Mouse (Mus musculus): ENCODE results near the gene Guk1. TPM values are rescaled to one million over a fixed set of nuclear protein-coding genes. Genes with fewer than 3 reads are reported as not detected.

Guk1 gene
- 81.0 TPM for polyA plus RNA-seq (2012; fragmentation: generic; extraction: Trizol)
- long read RNA-seq, experiment 1, transcript Guk1-204 (8 exons, 1,078 nt): major isoform, 77 of 90 reads
- long read RNA-seq, experiment 1, partial matches to known transcripts: 7 of 90 reads
- long read RNA-seq, experiment 1, other reads (novel, unspliced or antisense): 2 of 90 reads
- long read RNA-seq, experiment 2, transcript Guk1-204 (8 exons, 1,078 nt): major isoform, 39 of 48 reads
- long read RNA-seq, experiment 2, partial matches to known transcripts: 3 of 48 reads
- long read RNA-seq, experiment 2, other reads (novel, unspliced or antisense): 6 of 48 reads

DNA sequence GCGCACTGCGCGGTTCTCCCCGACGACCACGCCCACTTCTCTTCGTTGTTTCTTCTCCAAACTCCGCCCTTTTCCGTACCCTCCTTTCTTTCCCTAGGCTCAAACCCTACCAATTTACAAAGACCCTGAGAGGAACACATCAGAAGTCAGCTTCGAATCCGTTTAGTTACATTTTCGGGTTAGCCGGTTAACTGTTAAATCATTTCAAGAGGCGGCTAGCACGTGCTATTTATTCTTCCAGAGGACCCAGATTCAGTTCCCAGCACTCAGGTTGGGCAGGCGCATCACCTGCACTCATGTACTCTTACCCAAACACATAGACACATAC, at the start of gene Guk1:
Guk1 (minus strand) TSS at position 154 of the 328 bp plus-strand sequence.
- no peaks in the 10 kb centered on the region for H3K36me3 ChIP-seq (ENCODE audit: control insufficient read depth, insufficient read depth)
- H3K27me3 ChIP-seq (ENCODE audit: control insufficient read depth, insufficient read depth, insufficient read length): peaks cover 3% of the 10 kb centered on the region
- H3K79me2 ChIP-seq (ENCODE audit: control insufficient read depth, insufficient read depth): peaks cover 24% of the 10 kb centered on the region
- peak within 1 kb of the TSS; percentile 51 for H3K4me3 ChIP-seq (ENCODE audit: insufficient read depth, poor library complexity, severe bottlenecking)
- TF ChIP-seq MYOG (IDR thresholded peaks at IDR 0.05; ENCODE audit: control insufficient read depth, extremely low read depth, insufficient read length) (no peak), USF1 (IDR thresholded peaks at IDR 0.05; ENCODE audit: low read depth) (no peak), FOSL1 (IDR thresholded peaks at IDR 0.05; ENCODE audit: insufficient read depth, low read length, poor library complexity, severe bottlenecking) (no peak)
- H3ac ChIP-seq (ENCODE audit: control insufficient read depth, insufficient read length, low read depth): peak within 1 kb of the TSS; percentile 92
- H3K79me3 ChIP-seq (ENCODE audit: low read depth): peaks cover 2% of the 10 kb centered on the region

DNA sequence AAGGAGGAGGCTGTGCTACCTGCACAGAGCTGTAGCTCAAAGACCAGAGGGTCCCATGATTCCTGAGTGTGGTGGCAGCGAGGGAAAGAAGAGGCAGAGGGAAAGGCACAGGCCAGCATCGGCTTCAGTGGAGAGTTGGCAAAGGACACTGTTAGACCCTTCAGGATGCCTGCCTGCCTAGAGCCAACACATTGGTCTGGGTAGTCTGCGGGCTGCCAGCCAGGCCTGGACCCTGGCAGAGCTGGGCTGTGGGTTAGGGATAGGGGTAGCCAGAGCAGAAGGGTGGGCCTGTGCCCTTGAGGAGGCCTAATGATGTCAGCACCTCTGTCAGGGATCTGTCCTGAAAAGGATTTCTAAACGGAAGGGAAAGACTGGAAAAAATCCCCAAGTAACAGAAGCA, 47.8 kb upstream of the Guk1 start:
- no peak overlapping the region for H3ac ChIP-seq (ENCODE audit: control insufficient read depth, insufficient read length, low read depth)
- H3K36me3 ChIP-seq (ENCODE audit: control insufficient read depth, insufficient read depth): no peaks in the 10 kb centered on the region
- no peaks in the 10 kb centered on the region for H3K79me2 ChIP-seq (ENCODE audit: control insufficient read depth, insufficient read depth)
- H3K27me3 ChIP-seq (ENCODE audit: control insufficient read depth, insufficient read depth, insufficient read length): peaks cover 69% of the 10 kb centered on the region
- no peak overlapping the region for H3K4me3 ChIP-seq (ENCODE audit: insufficient read depth, poor library complexity, severe bottlenecking)
- TF ChIP-seq USF1 (IDR thresholded peaks at IDR 0.05; ENCODE audit: low read depth) (no peak), MAX (IDR thresholded peaks at IDR 0.05) (no peak), CTCF (IDR thresholded peaks at IDR 0.05; ENCODE audit: control insufficient read depth, insufficient read depth, insufficient read length) (no peak), CEBPB (IDR thresholded peaks at IDR 0.05; ENCODE audit: low read depth) (no peak), MYOD1 (IDR thresholded peaks at IDR 0.05; ENCODE audit: control insufficient read depth, insufficient read length, low read depth) (no peak)
- no peaks in the 10 kb centered on the region for H3K79me3 ChIP-seq (ENCODE audit: low read depth)

DNA sequence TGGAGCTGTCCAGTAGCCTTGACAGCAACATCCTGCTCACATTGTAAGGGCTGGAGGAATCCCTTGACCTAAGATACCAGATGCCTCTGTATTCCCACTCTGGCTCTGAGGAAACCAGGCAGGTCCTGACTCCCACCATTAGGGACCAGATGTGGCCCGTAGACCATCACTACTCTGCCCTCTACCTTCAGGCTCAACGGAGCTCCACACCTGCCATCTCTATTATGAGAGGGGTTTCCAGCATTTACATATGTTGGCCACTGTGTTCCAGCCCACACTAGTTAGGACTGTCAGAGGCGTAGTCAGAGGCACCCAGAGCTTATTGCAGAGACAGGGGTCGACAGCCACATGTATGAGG, 47.4 kb upstream of the Guk1 start:
- Histone ChIP-seq H3K36me3 (ENCODE audit: control insufficient read depth, insufficient read depth) (no peaks in the 10 kb centered on the region), H3K79me3 (ENCODE audit: low read depth) (no peaks in the 10 kb centered on the region), H3K79me2 (ENCODE audit: control insufficient read depth, insufficient read depth) (no peaks in the 10 kb centered on the region), H3ac (ENCODE audit: control insufficient read depth, insufficient read length, low read depth) (no peak overlapping the region), H3K4me3 (ENCODE audit: insufficient read depth, poor library complexity, severe bottlenecking) (no peak overlapping the region), H3K27me3 (ENCODE audit: control insufficient read depth, insufficient read depth, insufficient read length) (peaks cover 65% of the 10 kb centered on the region)
- TF ChIP-seq MYOD1 (IDR thresholded peaks at IDR 0.05; ENCODE audit: control insufficient read depth, insufficient read length, low read depth) (no peak), FOSL1 (IDR thresholded peaks at IDR 0.05; ENCODE audit: insufficient read depth, low read length, poor library complexity, severe bottlenecking) (no peak), CTCF (IDR thresholded peaks at IDR 0.05; ENCODE audit: control insufficient read depth, insufficient read depth, insufficient read length) (no peak), MYOG (IDR thresholded peaks at IDR 0.05; ENCODE audit: control insufficient read depth, extremely low read depth, insufficient read length) (no peak), MAX (IDR thresholded peaks at IDR 0.05) (no peak), USF1 (IDR thresholded peaks at IDR 0.05; ENCODE audit: low read depth) (no peak), CEBPB (IDR thresholded peaks at IDR 0.05; ENCODE audit: low read depth) (no peak)

DNA sequence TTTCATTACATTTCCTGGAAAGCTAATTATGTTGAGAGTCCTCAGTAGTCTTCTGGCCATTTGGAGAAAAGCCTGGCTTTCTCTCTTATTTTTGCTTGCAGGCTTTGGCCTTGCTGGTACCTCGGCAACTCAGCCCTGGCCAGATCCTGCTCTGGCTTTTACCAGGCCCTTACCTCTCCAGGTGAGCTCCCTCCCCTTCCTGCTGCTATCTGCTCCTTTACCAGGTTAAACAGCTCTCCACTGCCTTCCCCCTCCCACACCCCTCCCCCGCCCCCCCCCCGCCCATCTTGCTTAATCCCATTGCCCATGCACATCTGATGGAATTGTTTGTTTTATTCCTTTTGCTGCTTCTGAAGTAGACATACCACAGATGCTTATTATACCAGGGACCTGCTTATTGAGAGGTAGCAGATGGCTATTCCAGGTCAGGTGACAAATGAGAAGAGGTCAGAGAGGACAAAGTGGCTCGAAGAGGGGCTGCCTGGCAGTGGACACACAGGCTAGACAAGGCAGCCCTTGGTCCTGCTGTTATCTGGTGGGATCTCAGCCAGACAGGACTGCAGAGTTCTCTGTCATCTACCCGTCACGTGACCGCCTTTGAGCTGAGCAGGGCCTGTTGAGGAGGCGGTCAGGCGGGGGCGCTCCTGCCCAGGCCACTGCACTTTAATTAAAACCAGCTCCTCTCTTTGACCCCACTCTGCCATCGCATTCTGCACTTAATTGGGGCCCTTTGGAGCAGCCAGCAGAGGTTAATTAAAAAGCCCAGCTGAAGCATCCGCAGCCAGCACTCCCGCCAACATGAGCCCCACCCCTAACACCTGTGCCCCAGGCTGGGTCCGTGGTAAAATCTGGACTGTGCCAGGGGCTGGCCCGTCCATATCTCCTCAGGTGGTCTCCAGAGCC, 46.8 kb upstream of the Guk1 start:
- no peak overlapping the region for H3K4me3 ChIP-seq (ENCODE audit: insufficient read depth, poor library complexity, severe bottlenecking)
- no peaks in the 10 kb centered on the region for H3K79me2 ChIP-seq (ENCODE audit: control insufficient read depth, insufficient read depth)
- no peak overlapping the region for H3ac ChIP-seq (ENCODE audit: control insufficient read depth, insufficient read length, low read depth)
- no peaks in the 10 kb centered on the region for H3K79me3 ChIP-seq (ENCODE audit: low read depth)
- H3K27me3 ChIP-seq (ENCODE audit: control insufficient read depth, insufficient read depth, insufficient read length): peaks cover 59% of the 10 kb centered on the region
- no peak for TF ChIP-seq MAX (IDR thresholded peaks at IDR 0.05)
- TF ChIP-seq USF1 (IDR thresholded peaks at IDR 0.05; ENCODE audit: low read depth): peak; percentile 71
- TF ChIP-seq MYOG (IDR thresholded peaks at IDR 0.05; ENCODE audit: control insufficient read depth, extremely low read depth, insufficient read length): no peak
- no peaks in the 10 kb centered on the region for H3K36me3 ChIP-seq (ENCODE audit: control insufficient read depth, insufficient read depth)

DNA sequence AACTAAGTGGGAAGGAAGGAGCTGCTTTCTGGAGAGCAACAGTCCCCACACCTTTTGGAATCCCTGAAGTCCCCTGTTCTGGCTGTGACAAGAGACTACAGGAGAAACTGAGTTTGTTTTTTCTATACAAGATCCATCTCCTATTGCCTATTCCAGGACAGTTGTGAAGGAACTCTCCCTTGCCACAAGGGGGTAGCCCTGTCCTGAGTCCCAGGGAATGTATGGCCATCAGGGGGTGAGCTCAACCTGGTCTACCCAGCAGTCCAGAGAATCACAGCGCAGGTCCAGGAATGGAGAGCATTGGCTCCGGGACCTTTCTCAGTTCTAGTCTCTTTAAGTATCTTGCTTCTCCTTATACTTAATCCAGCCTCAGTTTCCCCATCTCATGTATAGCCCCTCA, 40.8 kb upstream of the Guk1 start:
- Histone ChIP-seq H3K79me2 (ENCODE audit: control insufficient read depth, insufficient read depth) (peaks cover 13% of the 10 kb centered on the region), H3K36me3 (ENCODE audit: control insufficient read depth, insufficient read depth) (no peaks in the 10 kb centered on the region), H3K4me3 (ENCODE audit: insufficient read depth, poor library complexity, severe bottlenecking) (no peak overlapping the region), H3K79me3 (ENCODE audit: low read depth) (peaks cover 6% of the 10 kb centered on the region), H3ac (ENCODE audit: control insufficient read depth, insufficient read length, low read depth) (no peak overlapping the region), H3K27me3 (ENCODE audit: control insufficient read depth, insufficient read depth, insufficient read length) (peaks cover 12% of the 10 kb centered on the region)
- TF ChIP-seq CEBPB (IDR thresholded peaks at IDR 0.05; ENCODE audit: low read depth) (no peak), MYOG (IDR thresholded peaks at IDR 0.05; ENCODE audit: control insufficient read depth, extremely low read depth, insufficient read length) (no peak), MYOD1 (IDR thresholded peaks at IDR 0.05; ENCODE audit: control insufficient read depth, insufficient read length, low read depth) (no peak), FOSL1 (IDR thresholded peaks at IDR 0.05; ENCODE audit: insufficient read depth, low read length, poor library complexity, severe bottlenecking) (no peak), USF1 (IDR thresholded peaks at IDR 0.05; ENCODE audit: low read depth) (no peak), CTCF (IDR thresholded peaks at IDR 0.05; ENCODE audit: control insufficient read depth, insufficient read depth, insufficient read length) (no peak), MAX (IDR thresholded peaks at IDR 0.05) (no peak)

All from C2C12 (cell line).